Mouse (Mus musculus) liver, adult 2 months (tissue): ENCODE results near the gene Ldb3. TPM values are rescaled to one million over a fixed set of nuclear protein-coding genes. Genes with fewer than 3 reads are reported as not detected.
A peak's percentile ranks its signal among the peaks of the same experiment; 100 is the strongest.

Experiments used
- DNase-seq: peaks from one replicate; pipeline ENCODE4 v3.0.0-alpha.2; 2011; ENCODE audit warnings: low read depth, low spot score; ENCODE audit errors: extremely low read depth
- H3K27ac ChIP-seq: fragments of 200-500 bp; replicated peaks from 2 replicates; pipeline ENCODE4 v1.5.1; 2012; ENCODE audit warnings: low read depth, mild to moderate bottlenecking, control low read depth, inconsistent platforms, low read length; ENCODE audit not compliant: insufficient read depth
- H3K27me3 ChIP-seq: fragments of 200-500 bp; 2 replicates; pipeline ENCODE4 v1.6.1; 2012; ENCODE audit warnings: mild to moderate bottlenecking, moderate library complexity, low read length, inconsistent platforms; ENCODE audit not compliant: control insufficient read depth, insufficient read depth
- H3K36me3 ChIP-seq: fragments of 200-500 bp; 2 replicates; pipeline ENCODE4 v1.6.1; 2012; ENCODE audit warnings: low read length, inconsistent platforms; ENCODE audit not compliant: control insufficient read depth, insufficient read depth
- H3K4me1 ChIP-seq: fragments of 200-500 bp; 2 replicates; pipeline ENCODE4 v1.6.1; 2011; ENCODE audit warnings: low read length; ENCODE audit not compliant: control insufficient read depth, insufficient read depth
- H3K4me3 ChIP-seq: fragments of 200-500 bp; 2 replicates; pipeline ENCODE4 v1.5.1; 2011; ENCODE audit warnings: low read depth, mild to moderate bottlenecking, control low read depth, low read length, moderate library complexity; ENCODE audit not compliant: insufficient read depth
- H3K79me2 ChIP-seq: fragments of 200-500 bp; 2 replicates; pipeline ENCODE4 v1.6.1; 2012; ENCODE audit warnings: inconsistent platforms, mild to moderate bottlenecking, low read length, moderate library complexity; ENCODE audit not compliant: control insufficient read depth, insufficient read depth
- H3K9ac ChIP-seq: fragments of 200-500 bp; 2 replicates; pipeline ENCODE4 v1.6.1; 2012; ENCODE audit warnings: low read depth, mild to moderate bottlenecking, control low read depth, inconsistent platforms, low read length
- CTCF ChIP-seq: fragments of 200-500 bp; IDR thresholded peaks from 2 replicates; pipeline ENCODE4 v1.5.1; 2011; ENCODE audit warnings: low read depth, low read length, control low read depth
- POLR2A ChIP-seq: fragments of 200-500 bp; IDR thresholded peaks from 2 replicates; pipeline ENCODE4 v1.6.1; 2011; ENCODE audit warnings: low read length, control low read depth; ENCODE audit not compliant: insufficient read depth; ENCODE audit errors: extremely low read depth
- WGBS: fragments of 180-500 bp; shearing (Covaris S2); methylation state at CpG from one replicate; pipeline ENCODE4 v1.1.7; 2018; 5-methylcytosine and 5-hydroxymethylcytosine counted together
- polyA plus RNA-seq: library from polyadenylated mRNA; depleted of rRNA; stranded (reverse); fragments of >200 nt; gene quantifications from 2 replicates; pipeline ENCODE4 v1.2.3, GENCODE M21; 2012
- total RNA-seq: library from RNA; depleted of rRNA; stranded (reverse); fragments of >200 nt; gene quantifications from 2 replicates; pipeline ENCODE4 v1.2.3, GENCODE M21; 2014

Gene Ldb3
- total and polyA plus RNA-seq, 2 experiments = 0.06 to 0.18 TPM

- WGBS = 91% methylated on average over 9 of the region's 9 CpGs
- Histone ChIP-seq H3K36me3 (no peaks in the 10 kb centered on the region), H3K27me3 (no peaks in the 10 kb centered on the region), H3K79me2 (no peaks in the 10 kb centered on the region), H3K27ac (no peak overlapping the region), H3K4me1 (peaks cover 2% of the 10 kb centered on the region; the same call in 1 of the 2 replicates), H3K9ac (no peak overlapping the region), H3K4me3 (no peak overlapping the region)
- TF ChIP-seq CTCF (no peak), POLR2A (no peak)
- no peak for DNase-seq
Measured at GRCm38 (mm10) chr14:34558947-34559346, 29.5 kb downstream of the Ldb3 start.

- Histone ChIP-seq H3K27ac (no peak overlapping the region), H3K9ac (no peak overlapping the region), H3K4me1 (peaks cover 2% of the 10 kb centered on the region; the same call in 1 of the 2 replicates), H3K27me3 (no peaks in the 10 kb centered on the region), H3K36me3 (no peaks in the 10 kb centered on the region), H3K4me3 (no peak overlapping the region), H3K79me2 (no peaks in the 10 kb centered on the region)
- DNase-seq = no peak
- WGBS = 82% methylated on average over 13 of the region's 13 CpGs
- TF ChIP-seq POLR2A = no peak
- TF ChIP-seq CTCF = no peak
Measured at GRCm38 (mm10) chr14:34555211-34555610, 33.3 kb downstream of the Ldb3 start.

DNA sequence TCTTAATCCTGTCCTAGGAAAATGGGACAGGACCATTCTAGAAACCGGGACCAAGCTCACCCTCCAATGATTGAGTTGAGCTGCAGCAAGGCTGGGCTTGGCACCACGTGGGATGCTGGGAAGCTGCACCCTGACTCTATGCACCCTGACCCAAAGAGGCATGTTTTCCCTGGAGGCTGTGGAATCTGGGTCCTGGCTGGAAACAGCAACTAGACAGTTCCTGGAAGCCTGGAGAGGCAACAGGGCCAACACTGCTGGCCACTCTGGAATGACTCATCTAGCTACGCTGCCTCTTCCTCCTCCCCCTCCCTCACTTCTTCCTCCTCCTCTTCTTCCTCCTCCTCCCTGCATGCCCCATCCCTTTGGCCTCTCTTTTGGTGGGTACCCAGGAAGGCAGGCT lies 34.4 kb downstream of the Ldb3 start:
- Histone ChIP-seq H3K9ac (no peak overlapping the region), H3K36me3 (no peaks in the 10 kb centered on the region), H3K4me1 (peaks cover 2% of the 10 kb centered on the region; the same call in 1 of the 2 replicates), H3K27me3 (no peaks in the 10 kb centered on the region), H3K27ac (no peak overlapping the region), H3K79me2 (no peaks in the 10 kb centered on the region), H3K4me3 (no peak overlapping the region)
- no peak for TF ChIP-seq POLR2A
- no peak for TF ChIP-seq CTCF
- WGBS = 8% methylated on average over 3 of the region's 3 CpGs
- DNase-seq = peak; percentile 82

DNA sequence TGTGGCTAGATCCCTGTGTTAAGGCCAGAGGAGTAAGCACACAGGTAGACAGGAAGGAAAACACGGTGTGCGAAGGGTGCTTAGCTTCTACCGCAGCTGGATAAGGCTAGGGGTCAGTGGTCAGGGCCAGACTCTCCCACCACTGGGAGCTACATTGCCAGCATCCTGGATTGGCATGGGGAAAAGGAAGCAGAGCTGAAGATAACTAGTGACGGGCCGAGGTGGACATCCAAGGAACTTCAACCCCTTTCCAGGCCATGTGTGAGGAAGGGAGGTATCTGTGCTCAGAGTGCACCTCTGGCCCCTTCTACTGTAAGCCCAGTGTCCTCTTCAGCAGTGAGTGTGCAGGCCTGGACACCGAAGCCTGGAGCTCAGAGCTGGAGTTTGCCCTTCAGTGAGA lies 35.0 kb downstream of the Ldb3 start:
- no peaks in the 10 kb centered on the region for H3K36me3 ChIP-seq
- no peak overlapping the region for H3K9ac ChIP-seq
- peaks cover 2% of the 10 kb centered on the region; the same call in 1 of the 2 replicates for H3K4me1 ChIP-seq
- no peak for DNase-seq
- WGBS = 60% methylated on average over 6 of the region's 6 CpGs
- H3K79me2 ChIP-seq = no peaks in the 10 kb centered on the region
- no peak overlapping the region for H3K27ac ChIP-seq
- no peak overlapping the region for H3K4me3 ChIP-seq
- no peak for TF ChIP-seq POLR2A
- no peak for TF ChIP-seq CTCF
- no peaks in the 10 kb centered on the region for H3K27me3 ChIP-seq

- no peaks in the 10 kb centered on the region for H3K27me3 ChIP-seq
- H3K36me3 ChIP-seq = no peaks in the 10 kb centered on the region
- H3K27ac ChIP-seq = no peak overlapping the region
- DNase-seq = peak; percentile 75
- no peak overlapping the region for H3K4me3 ChIP-seq
- TF ChIP-seq POLR2A (no peak), CTCF (no peak)
- no peaks in the 10 kb centered on the region for H3K79me2 ChIP-seq
- peaks cover 5% of the 10 kb centered on the region; the same call in 1 of the 2 replicates for H3K4me1 ChIP-seq
- no peak overlapping the region for H3K9ac ChIP-seq
- 74% methylated on average over 5 of the region's 5 CpGs for WGBS
Measured at GRCm38 (mm10) chr14:34552226-34552625, 36.3 kb downstream of the Ldb3 start.

- Histone ChIP-seq H3K79me2 (no peaks in the 10 kb centered on the region), H3K4me1 (peaks cover 4% of the 10 kb centered on the region; the same call in 1 of the 2 replicates), H3K36me3 (no peaks in the 10 kb centered on the region), H3K4me3 (peak overlapping the region; percentile 81), H3K27me3 (no peaks in the 10 kb centered on the region), H3K9ac (peak overlapping the region; percentile 86), H3K27ac (no peak overlapping the region)
- TF ChIP-seq CTCF (peak; percentile 87), POLR2A (no peak)
- WGBS = under 1% methylated on average over 55 of the region's 55 CpGs
- DNase-seq = peak; percentile 61
Measured at GRCm38 (mm10) chr14:34549004-34549671, 39.3 kb downstream of the Ldb3 start.
